Mouse (Mus musculus) myocyte (in vitro differentiated cells): ENCODE results near the gene Plscr2.

Source experiments
- CEBPB ChIP-seq: IDR thresholded peaks from 2 replicates; pipeline ENCODE4 v1.6.1; 2011; ENCODE audit warnings: mild to moderate bottlenecking, moderate library complexity; ENCODE audit not compliant: poor library complexity, insufficient read depth, severe bottlenecking
- E2F4 ChIP-seq: IDR thresholded peaks from one replicate; pipeline ENCODE4 v1.6.1; 2011; ENCODE audit warnings: mild to moderate bottlenecking, control low read depth, moderate library complexity; ENCODE audit not compliant: insufficient read depth
- MAX ChIP-seq: IDR thresholded peaks from one replicate; pipeline ENCODE4 v1.6.1; 2011; ENCODE audit warnings: low read depth, mild to moderate bottlenecking, control low read depth
- MYOD1 ChIP-seq, 3 experiments: IDR thresholded peaks; one replicate each; pipeline ENCODE4 v1.6.1; 2011; ENCODE audit warnings: control low read depth in 2 of 3, low read depth in 2 of 3, mild to moderate bottlenecking in 2 of 3, moderate library complexity in 1 of 3; ENCODE audit not compliant: insufficient read length in 2 of 3, control insufficient read depth in 1 of 3
- MYOG ChIP-seq, 3 experiments: IDR thresholded peaks; one replicate each; pipeline ENCODE4 v1.6.1; 2011; ENCODE audit warnings: control low read depth in 2 of 3, low read depth in 2 of 3, mild to moderate bottlenecking in 2 of 3; ENCODE audit not compliant: insufficient read length in 2 of 3, control insufficient read depth in 1 of 3, insufficient read depth in 1 of 3
- POLR2A ChIP-seq: IDR thresholded peaks from one replicate; pipeline ENCODE4 v1.6.1; 2011; ENCODE audit warnings: low read depth, mild to moderate bottlenecking, control low read depth, moderate library complexity; ENCODE audit not compliant: insufficient read length
- POLR2AphosphoS2 ChIP-seq: IDR thresholded peaks from one replicate; pipeline ENCODE4 v1.6.1; 2011; ENCODE audit warnings: low read depth, control low read depth; ENCODE audit not compliant: insufficient read length
- REST ChIP-seq: IDR thresholded peaks from one replicate; pipeline ENCODE4 v1.6.1; 2011; ENCODE audit warnings: mild to moderate bottlenecking, control low read depth, moderate library complexity; ENCODE audit not compliant: insufficient read depth, insufficient read length
- SRF ChIP-seq: IDR thresholded peaks from one replicate; pipeline ENCODE4 v1.6.1; 2011; ENCODE audit warnings: low read depth; ENCODE audit not compliant: control insufficient read depth, insufficient read length
- TCF12 ChIP-seq: IDR thresholded peaks from one replicate; pipeline ENCODE4 v1.6.1; 2011; ENCODE audit warnings: mild to moderate bottlenecking, control low read depth; ENCODE audit not compliant: poor library complexity, insufficient read depth, severe bottlenecking
- USF1 ChIP-seq: IDR thresholded peaks from one replicate; pipeline ENCODE4 v1.6.1; 2011; ENCODE audit warnings: low read depth, mild to moderate bottlenecking, control low read depth, moderate library complexity

GRCm38 (mm10) chr9:92334845-92335244 lies 59.4 kb downstream of the Plscr2 start:
- TF ChIP-seq POLR2AphosphoS2 = no peak
- TF ChIP-seq CEBPB = no peak
- TF ChIP-seq MAX = no peak
- TF ChIP-seq POLR2A = no peak
- TF ChIP-seq E2F4 = no peak
- TF ChIP-seq USF1 = no peak
- no peak for TF ChIP-seq REST
- no peak for TF ChIP-seq MYOD1 (IDR thresholded peaks at IDR 0.05; ENCODE audit: control insufficient read depth in 1 of 3, insufficient read length in 2 of 3, low read depth in 2 of 3)
- no peak for TF ChIP-seq MYOG (IDR thresholded peaks at IDR 0.05; ENCODE audit: control insufficient read depth in 1 of 3, insufficient read depth in 1 of 3, insufficient read length in 2 of 3, low read depth in 2 of 3)
- no peak for TF ChIP-seq TCF12
- TF ChIP-seq SRF = no peak
